Mouse (Mus musculus): ENCODE results near the gene Abraxas1. TPM values are rescaled to one million over a fixed set of nuclear protein-coding genes. Genes with fewer than 3 reads are reported as not detected.

Gene Abraxas1
- polyA plus RNA-seq (2015; fragmentation: Nextera tagmentation; extraction: Ambion mirVana), result 29.5 and 38.1 TPM in 2 replicates

- peak within 1 kb of the TSS; percentile 99 for H3K9ac ChIP-seq (ENCODE audit: low read length)
- H3K27ac ChIP-seq (ENCODE audit: low read length), result peak within 1 kb of the TSS; percentile 78
- H3K4me2 ChIP-seq (ENCODE audit: low read depth, low read length), result peak within 1 kb of the TSS; percentile 85
- peak within 1 kb of the TSS; percentile 95 for H3K4me3 ChIP-seq (ENCODE audit: low read length)
- no peaks in the 10 kb centered on the region for H3K36me3 ChIP-seq (ENCODE audit: control insufficient read depth, insufficient read depth)
- H3K4me1 ChIP-seq (ENCODE audit: control insufficient read depth, insufficient read depth, low read length), result no peaks in the 10 kb centered on the region
- peak; percentile 95 for ATAC-seq (replicated peaks; ENCODE audit: extremely low read depth, insufficient read depth, low FRiP score)
- H3K9me3 ChIP-seq (replicated peaks; ENCODE audit: control insufficient read depth, low read length), result no peaks in the 10 kb centered on the region
- no peaks in the 10 kb centered on the region for H3K27me3 ChIP-seq (ENCODE audit: control insufficient read depth, insufficient read depth, low read length)
- WGBS, result under 1% methylated on average over 62 of the region's 63 CpGs
Observed at GRCm38 (mm10) chr5:100820483-100821184, at the start of gene Abraxas1. Gene Abraxas1, minus strand, starts transcription at chr5:100820965.

DNA sequence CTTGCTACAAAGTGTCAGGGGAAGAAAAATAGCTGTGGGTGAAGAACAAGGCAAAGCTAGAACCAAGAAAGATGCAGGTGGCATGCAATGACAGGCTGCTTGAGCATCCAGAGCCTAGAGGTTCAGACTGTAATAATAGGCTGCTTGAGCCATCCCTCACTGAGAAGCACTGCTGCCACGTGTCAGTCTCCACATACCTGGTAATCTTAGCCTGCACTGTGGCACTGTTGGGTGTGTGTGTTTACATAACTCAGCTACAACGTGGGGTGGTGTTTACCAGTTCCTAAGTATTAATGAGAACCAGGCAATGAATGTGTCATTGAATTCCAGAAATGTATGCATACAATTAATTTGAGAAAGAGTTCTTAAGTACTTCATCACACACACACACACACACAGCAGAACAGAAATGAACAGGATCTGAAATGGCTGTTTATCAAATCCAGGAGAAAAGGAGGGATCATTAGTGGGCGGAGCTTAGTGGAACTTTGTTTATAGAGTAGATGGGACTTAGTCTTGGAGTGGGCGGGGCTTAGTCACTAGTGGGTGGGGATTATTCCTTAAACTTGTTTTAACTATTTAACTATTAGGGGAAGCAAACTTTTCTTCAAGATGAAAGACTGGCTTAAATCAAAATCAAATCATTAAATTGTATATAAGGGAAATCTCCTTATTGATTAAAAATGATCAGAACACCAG lies 48.6 kb upstream of the Abraxas1 start:
- 56% methylated on average over 4 of the region's 4 CpGs for WGBS
- peaks cover 3% of the 10 kb centered on the region for H3K36me3 ChIP-seq (ENCODE audit: control insufficient read depth, insufficient read depth)
- ATAC-seq (replicated peaks; ENCODE audit: extremely low read depth, insufficient read depth, low FRiP score), result no peak

DNA sequence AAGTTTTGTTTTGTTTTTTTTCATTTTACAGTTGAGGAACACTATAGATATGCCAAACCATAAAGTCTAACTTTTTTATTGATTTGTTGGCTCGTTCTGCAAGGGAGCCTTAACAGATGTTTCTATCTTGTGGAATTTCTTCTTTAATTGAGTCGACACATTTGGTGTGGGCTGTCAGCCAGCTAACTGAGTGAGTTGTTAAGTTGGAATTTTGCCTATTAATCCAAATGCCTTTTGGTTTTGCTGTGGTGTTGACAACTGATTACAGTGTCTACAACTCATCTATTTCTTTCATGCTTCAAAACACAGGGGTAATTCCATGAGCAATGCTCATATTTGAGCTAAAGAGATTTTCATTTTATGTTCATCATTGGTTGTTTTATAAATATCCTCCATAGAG lies 45.4 kb upstream of the Abraxas1 start:
- ATAC-seq (replicated peaks; ENCODE audit: extremely low read depth, insufficient read depth, low FRiP score), result no peak
- Histone ChIP-seq H3K9ac (ENCODE audit: low read length) (no peak overlapping the region), H3K27me3 (ENCODE audit: control insufficient read depth, insufficient read depth, low read length) (no peaks in the 10 kb centered on the region), H3K9me3 (replicated peaks; ENCODE audit: control insufficient read depth, low read length) (peaks cover 4% of the 10 kb centered on the region; the same call in 1 of the 2 replicates), H3K4me2 (ENCODE audit: low read depth, low read length) (no peak overlapping the region), H3K4me1 (ENCODE audit: control insufficient read depth, insufficient read depth, low read length) (peaks cover 30% of the 10 kb centered on the region), H3K27ac (ENCODE audit: low read length) (no peak overlapping the region), H3K4me3 (ENCODE audit: low read length) (no peak overlapping the region), H3K36me3 (ENCODE audit: control insufficient read depth, insufficient read depth) (peaks cover 3% of the 10 kb centered on the region)
- 26% methylated on average over 2 of the region's 2 CpGs for WGBS

More for the DNA sequence above, 48.6 kb upstream of the Abraxas1 start:
- no peak overlapping the region for H3K4me3 ChIP-seq (ENCODE audit: low read length)
- H3K27me3 ChIP-seq (ENCODE audit: control insufficient read depth, insufficient read depth, low read length), result no peaks in the 10 kb centered on the region
- no peak overlapping the region for H3K27ac ChIP-seq (ENCODE audit: low read length)
- peaks cover 18% of the 10 kb centered on the region for H3K4me1 ChIP-seq (ENCODE audit: control insufficient read depth, insufficient read depth, low read length)
- no peak overlapping the region for H3K4me2 ChIP-seq (ENCODE audit: low read depth, low read length)
- peaks cover 4% of the 10 kb centered on the region; the same call in 1 of the 2 replicates for H3K9me3 ChIP-seq (replicated peaks; ENCODE audit: control insufficient read depth, low read length)
- no peak overlapping the region for H3K9ac ChIP-seq (ENCODE audit: low read length)

GRCm38 (mm10) chr5:100864438-100864837 lies 43.7 kb upstream of the Abraxas1 start:
- Histone ChIP-seq H3K4me2 (ENCODE audit: low read depth, low read length) (no peak overlapping the region; the same call in 1 of the 2 replicates), H3K4me3 (ENCODE audit: low read length) (no peak overlapping the region), H3K9me3 (replicated peaks; ENCODE audit: control insufficient read depth, low read length) (no peaks in the 10 kb centered on the region), H3K4me1 (ENCODE audit: control insufficient read depth, insufficient read depth, low read length) (peaks cover 42% of the 10 kb centered on the region), H3K27me3 (ENCODE audit: control insufficient read depth, insufficient read depth, low read length) (no peaks in the 10 kb centered on the region), H3K9ac (ENCODE audit: low read length) (peak overlapping the region; percentile 22; the same call in 1 of the 2 replicates), H3K36me3 (ENCODE audit: control insufficient read depth, insufficient read depth) (no peaks in the 10 kb centered on the region), H3K27ac (ENCODE audit: low read length) (peak overlapping the region; percentile 89)
- WGBS, result 46% methylated on average over 6 of the region's 6 CpGs
- peak; percentile 46 for ATAC-seq (replicated peaks; ENCODE audit: extremely low read depth, insufficient read depth, low FRiP score)

- Histone ChIP-seq H3K9me3 (replicated peaks; ENCODE audit: control insufficient read depth, low read length) (no peaks in the 10 kb centered on the region), H3K9ac (ENCODE audit: low read length) (no peak overlapping the region), H3K36me3 (ENCODE audit: control insufficient read depth, insufficient read depth) (no peaks in the 10 kb centered on the region), H3K4me1 (ENCODE audit: control insufficient read depth, insufficient read depth, low read length) (peaks cover 42% of the 10 kb centered on the region), H3K4me3 (ENCODE audit: low read length) (no peak overlapping the region), H3K27ac (ENCODE audit: low read length) (no peak overlapping the region), H3K27me3 (ENCODE audit: control insufficient read depth, insufficient read depth, low read length) (no peaks in the 10 kb centered on the region), H3K4me2 (ENCODE audit: low read depth, low read length) (no peak overlapping the region)
- no peak for ATAC-seq (replicated peaks; ENCODE audit: extremely low read depth, insufficient read depth, low FRiP score)
- WGBS, result 89% methylated on average over 2 of the region's 2 CpGs
Observed at GRCm38 (mm10) chr5:100863091-100863490, 42.3 kb upstream of the Abraxas1 start.

- H3K36me3 ChIP-seq (ENCODE audit: control insufficient read depth, insufficient read depth), result no peaks in the 10 kb centered on the region
- H3K9me3 ChIP-seq (replicated peaks; ENCODE audit: control insufficient read depth, low read length), result no peaks in the 10 kb centered on the region
- H3K4me1 ChIP-seq (ENCODE audit: control insufficient read depth, insufficient read depth, low read length), result peaks cover 38% of the 10 kb centered on the region
- no peaks in the 10 kb centered on the region for H3K27me3 ChIP-seq (ENCODE audit: control insufficient read depth, insufficient read depth, low read length)
- H3K4me3 ChIP-seq (ENCODE audit: low read length), result no peak overlapping the region
- no peak overlapping the region for H3K4me2 ChIP-seq (ENCODE audit: low read depth, low read length)
- 67% methylated on average over 7 of the region's 7 CpGs for WGBS
- H3K27ac ChIP-seq (ENCODE audit: low read length), result peak overlapping the region; percentile 85
- H3K9ac ChIP-seq (ENCODE audit: low read length), result no peak overlapping the region
- ATAC-seq (replicated peaks; ENCODE audit: extremely low read depth, insufficient read depth, low FRiP score), result no peak
Observed at GRCm38 (mm10) chr5:100861811-100862210, 41.0 kb upstream of the Abraxas1 start.

GRCm38 (mm10) chr5:100861140-100861539 lies 40.4 kb upstream of the Abraxas1 start:
- no peak overlapping the region for H3K4me3 ChIP-seq (ENCODE audit: low read length)
- peak overlapping the region; percentile 20 for H3K4me2 ChIP-seq (ENCODE audit: low read depth, low read length)
- no peaks in the 10 kb centered on the region for H3K36me3 ChIP-seq (ENCODE audit: control insufficient read depth, insufficient read depth)
- H3K9me3 ChIP-seq (replicated peaks; ENCODE audit: control insufficient read depth, low read length), result no peaks in the 10 kb centered on the region
- no peak overlapping the region for H3K9ac ChIP-seq (ENCODE audit: low read length)
- ATAC-seq (replicated peaks; ENCODE audit: extremely low read depth, insufficient read depth, low FRiP score), result no peak
- 23% methylated on average over 4 of the region's 4 CpGs for WGBS
- peak overlapping the region; percentile 85 for H3K27ac ChIP-seq (ENCODE audit: low read length)
- peaks cover 36% of the 10 kb centered on the region for H3K4me1 ChIP-seq (ENCODE audit: control insufficient read depth, insufficient read depth, low read length)
- no peaks in the 10 kb centered on the region for H3K27me3 ChIP-seq (ENCODE audit: control insufficient read depth, insufficient read depth, low read length)

DNA sequence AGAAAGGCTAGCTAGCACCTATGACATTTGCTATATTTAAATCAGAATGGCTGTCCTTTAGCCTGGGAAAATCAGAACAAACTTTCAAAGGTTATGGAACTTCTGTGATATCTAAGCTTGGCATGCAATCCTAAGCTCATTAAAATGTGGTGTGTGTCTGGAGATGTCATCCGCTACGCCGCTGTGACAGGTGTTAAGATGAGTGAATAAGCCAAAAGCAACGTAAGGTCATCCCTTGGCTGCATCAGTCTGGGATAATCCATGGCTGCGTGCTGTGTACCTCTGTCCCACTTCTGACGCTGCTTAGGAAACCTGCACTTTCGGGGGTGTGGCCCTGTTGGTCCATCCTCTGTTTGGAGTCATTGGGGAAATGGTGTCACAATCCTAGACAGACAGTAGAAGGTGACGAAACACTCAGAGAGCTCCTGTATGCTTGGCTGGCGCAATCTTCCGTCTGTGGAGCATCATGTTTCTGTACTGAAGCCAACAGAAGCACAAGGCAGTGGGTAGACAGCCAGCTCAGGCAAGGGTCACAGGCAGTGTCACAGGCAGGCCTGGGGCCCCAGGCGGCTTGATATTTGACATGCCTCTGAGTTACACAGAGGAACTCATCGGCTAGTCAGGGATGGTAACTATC lies 39.8 kb upstream of the Abraxas1 start:
- WGBS, result 36% methylated on average over 12 of the region's 12 CpGs
- Histone ChIP-seq H3K4me1 (ENCODE audit: control insufficient read depth, insufficient read depth, low read length) (peaks cover 33% of the 10 kb centered on the region), H3K27ac (ENCODE audit: low read length) (peak overlapping the region; percentile 85), H3K27me3 (ENCODE audit: control insufficient read depth, insufficient read depth, low read length) (no peaks in the 10 kb centered on the region), H3K4me2 (ENCODE audit: low read depth, low read length) (peak overlapping the region; percentile 20), H3K36me3 (ENCODE audit: control insufficient read depth, insufficient read depth) (no peaks in the 10 kb centered on the region), H3K9ac (ENCODE audit: low read length) (no peak overlapping the region), H3K9me3 (replicated peaks; ENCODE audit: control insufficient read depth, low read length) (no peaks in the 10 kb centered on the region), H3K4me3 (ENCODE audit: low read length) (no peak overlapping the region)
- peak; percentile 83 for ATAC-seq (replicated peaks; ENCODE audit: extremely low read depth, insufficient read depth, low FRiP score)

DNA sequence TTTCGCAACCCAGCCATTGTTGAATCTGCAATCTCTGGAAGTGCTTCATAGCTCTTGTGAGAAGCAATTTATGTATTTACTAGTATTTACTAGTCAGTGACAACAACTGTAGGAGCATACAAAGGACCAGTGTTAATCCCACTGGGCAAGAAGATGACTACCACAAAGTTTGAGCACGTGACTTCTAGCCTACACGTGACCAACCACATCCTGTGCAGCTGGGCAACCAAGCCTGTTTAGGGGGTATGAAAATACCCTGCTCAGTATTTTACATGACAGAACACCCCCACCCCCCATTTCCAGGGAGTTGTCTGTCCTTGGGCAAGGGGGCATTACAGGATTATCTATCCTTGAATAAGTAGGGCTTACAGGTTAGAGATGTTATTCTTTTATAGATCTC lies 35.8 kb upstream of the Abraxas1 start:
- H3K4me1 ChIP-seq (ENCODE audit: control insufficient read depth, insufficient read depth, low read length), result peaks cover 16% of the 10 kb centered on the region
- H3K9ac ChIP-seq (ENCODE audit: low read length), result no peak overlapping the region
- H3K27ac ChIP-seq (ENCODE audit: low read length), result no peak overlapping the region
- no peak for ATAC-seq (replicated peaks; ENCODE audit: extremely low read depth, insufficient read depth, low FRiP score)
- H3K36me3 ChIP-seq (ENCODE audit: control insufficient read depth, insufficient read depth), result no peaks in the 10 kb centered on the region
- H3K9me3 ChIP-seq (replicated peaks; ENCODE audit: control insufficient read depth, low read length), result no peaks in the 10 kb centered on the region
- H3K4me3 ChIP-seq (ENCODE audit: low read length), result no peak overlapping the region
- 82% methylated on average over 3 of the region's 3 CpGs for WGBS
- H3K27me3 ChIP-seq (ENCODE audit: control insufficient read depth, insufficient read depth, low read length), result no peaks in the 10 kb centered on the region
- no peak overlapping the region for H3K4me2 ChIP-seq (ENCODE audit: low read depth, low read length)

Measured in heart, embryonic 16.5 days (tissue).